Mouse (Mus musculus) heart, adult 11 months (tissue): ENCODE measurements around the gene Gpd1l.
"Not testable (repeated sequence)": the region's sequence is repeated elsewhere in the genome, so short reads cannot be mapped to it uniquely, and the experiment has no call there.

Source experiments
- DNase-seq: peaks from one replicate; pipeline ENCODE4 v3.0.0; 2022

Gene Gpd1l

GRCm38 (mm10) chr9:114933723-114934171, at the start of gene Gpd1l:
Gene Gpd1l (minus strand): TSS chr9:114933987.
- DNase-seq = peak; percentile 100

- no peak for DNase-seq
Observed at GRCm38 (mm10) chr9:114982689-114983360, 49.0 kb upstream of the Gpd1l start, which contains the start of gene Rps27rt. Gene Rps27rt (minus strand): TSS chr9:114982739.

GRCm38 (mm10) chr9:114979969-114980368, 46.2 kb upstream of the Gpd1l start:
- no peak for DNase-seq

GRCm38 (mm10) chr9:114978281-114979111, 44.7 kb upstream of the Gpd1l start, which contains the start of gene Osbpl10:
Gene Osbpl10 (plus strand): TSS chr9:114978569.
- peak; percentile 99 for DNase-seq

GRCm38 (mm10) chr9:114977461-114978280, 43.9 kb upstream of the Gpd1l start:
- peak; percentile 86 for DNase-seq

- not testable (repeated sequence) for DNase-seq
Observed at GRCm38 (mm10) chr9:114966286-114966685, 32.5 kb upstream of the Gpd1l start.

GRCm38 (mm10) chr9:114964093-114964492, 30.3 kb upstream of the Gpd1l start:
- DNase-seq = no peak

- no peak for DNase-seq
Observed at GRCm38 (mm10) chr9:114960844-114961243, 27.1 kb upstream of the Gpd1l start.

- DNase-seq = peak; percentile 97
Observed at GRCm38 (mm10) chr9:114960043-114960789, 26.4 kb upstream of the Gpd1l start.

GRCm38 (mm10) chr9:114956945-114957344, 23.2 kb upstream of the Gpd1l start:
- no peak for DNase-seq

GRCm38 (mm10) chr9:114955340-114955739, 21.6 kb upstream of the Gpd1l start:
- no peak for DNase-seq

- DNase-seq = no peak
Observed at GRCm38 (mm10) chr9:114952866-114953265, 19.1 kb upstream of the Gpd1l start.

GRCm38 (mm10) chr9:114948395-114948794, 14.6 kb upstream of the Gpd1l start:
- peak; percentile 97 for DNase-seq

GRCm38 (mm10) chr9:114945576-114945975, 11.8 kb upstream of the Gpd1l start:
- DNase-seq = no peak

- DNase-seq = no peak
Observed at GRCm38 (mm10) chr9:114944642-114945041, 10.9 kb upstream of the Gpd1l start.

GRCm38 (mm10) chr9:114936687-114937086, 2.9 kb upstream of the Gpd1l start:
- no peak for DNase-seq

GRCm38 (mm10) chr9:114935321-114935720, 1.5 kb upstream of the Gpd1l start:
- DNase-seq = peak; percentile 89

GRCm38 (mm10) chr9:114934231-114934630, 444 bp upstream of the Gpd1l start:
- peak; percentile 87 for DNase-seq

- DNase-seq = no peak
Observed at GRCm38 (mm10) chr9:114933037-114933722, 607 bp downstream of the Gpd1l start.

- DNase-seq = peak; percentile 86
Observed at GRCm38 (mm10) chr9:114932607-114933006, 1.2 kb downstream of the Gpd1l start.

GRCm38 (mm10) chr9:114930464-114931090, 3.2 kb downstream of the Gpd1l start:
- peak; percentile 99 for DNase-seq
